Mouse (Mus musculus) ovary, postnatal 14 days (tissue): ENCODE measurements around the gene Ptpn14.

Source experiments
- DNase-seq: peaks from one replicate; pipeline ENCODE4 v3.0.0; 2022; ENCODE audit warnings: low spot score

The Ptpn14 gene

GRCm38 (mm10) chr1:189718600-189718999 is 9.5 kb upstream of the Ptpn14 start:
- DNase-seq: no peak

DNA sequence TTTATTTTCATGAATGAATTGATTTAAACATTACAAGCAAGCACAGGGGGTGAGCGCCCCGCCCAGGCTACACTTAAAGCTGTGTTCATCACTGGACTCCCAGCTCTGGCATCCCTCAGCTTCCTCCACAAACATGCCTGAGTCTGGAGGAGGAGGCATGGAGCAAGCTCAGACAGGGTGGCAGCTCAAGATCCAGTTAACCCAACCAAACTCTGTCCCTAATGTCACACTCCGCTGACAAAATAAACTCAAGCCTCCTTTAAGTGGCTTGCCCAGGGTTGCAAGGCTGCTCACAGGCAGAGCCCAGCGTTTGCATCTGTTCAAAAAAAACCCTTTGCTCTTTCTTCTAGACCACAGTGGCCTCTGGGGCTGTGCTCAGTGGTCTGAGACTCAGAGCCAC is 1.9 kb upstream of the Ptpn14 start:
- no peak for DNase-seq

- DNase-seq: peak; percentile 43
Observed at GRCm38 (mm10) chr1:189727346-189727883, 653 bp upstream of the Ptpn14 start.

DNA sequence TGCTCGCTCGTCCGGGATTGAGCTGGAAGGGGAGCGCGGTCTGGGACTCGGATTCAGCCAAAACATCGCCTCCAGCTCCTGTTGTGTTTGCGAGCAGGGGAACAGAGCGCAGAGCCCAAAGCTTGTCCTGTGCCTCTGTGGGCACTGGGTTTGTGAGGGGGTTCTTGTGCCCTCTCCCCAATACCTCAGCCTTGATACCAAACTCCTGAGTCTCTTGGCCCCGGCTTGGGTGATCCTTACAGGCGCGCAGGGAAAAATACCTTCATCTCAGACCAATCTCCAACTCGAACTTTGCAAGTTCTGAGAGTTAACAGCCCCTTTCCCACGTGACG is 682 bp downstream of the Ptpn14 start:
- no peak for DNase-seq

DNA sequence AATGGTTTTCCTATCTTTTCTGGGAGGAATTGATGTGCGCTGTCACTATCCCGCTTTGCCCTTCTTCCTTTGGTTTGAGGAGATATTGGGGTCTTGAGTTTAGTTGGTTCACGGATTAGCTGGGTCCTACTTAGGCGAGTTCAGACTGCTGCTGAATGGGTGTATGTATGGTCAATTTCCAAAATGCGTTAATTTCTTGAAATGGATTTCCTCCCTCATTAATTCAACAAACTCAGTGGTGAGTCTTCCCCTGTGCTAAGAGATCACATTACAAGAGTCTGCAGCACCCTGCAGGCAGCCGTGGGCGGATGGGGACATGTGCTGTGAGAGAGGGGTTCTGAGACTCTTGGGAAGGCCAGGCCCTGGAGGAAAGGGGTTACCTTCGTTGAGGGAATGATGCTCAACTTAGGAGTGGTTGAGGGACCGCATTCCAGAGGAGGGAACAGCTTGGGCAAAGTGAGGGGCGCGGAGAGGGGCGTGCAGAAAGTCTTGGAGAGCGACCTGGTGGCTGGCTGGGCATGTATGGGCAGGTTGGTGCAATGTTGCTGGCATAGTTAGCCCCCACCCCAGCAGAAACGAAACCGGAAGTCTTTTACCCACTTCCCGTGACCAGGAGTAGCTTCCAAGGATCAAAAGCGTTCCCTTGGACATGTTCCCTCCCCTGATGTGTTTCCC is 1.2 kb downstream of the Ptpn14 start:
- no peak for DNase-seq

DNA sequence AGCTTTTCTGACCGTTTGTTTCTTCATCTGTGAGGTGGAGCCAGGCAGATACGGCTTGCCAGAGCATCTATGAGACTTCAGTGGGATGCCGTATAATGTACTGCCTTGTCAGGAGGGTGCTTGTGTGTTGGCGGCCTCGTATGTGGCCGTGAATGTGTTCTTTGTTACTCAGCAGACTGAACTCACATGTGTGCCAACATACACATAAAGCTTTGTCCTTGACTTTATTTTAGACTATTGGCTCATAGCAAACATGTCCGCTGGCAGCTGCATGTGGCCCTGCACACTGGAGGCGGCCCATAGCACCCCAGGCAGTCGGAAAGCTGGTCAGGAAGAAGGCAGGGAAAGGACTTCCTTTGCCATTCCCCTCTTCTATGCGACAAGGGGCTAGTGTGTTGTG is 3.6 kb downstream of the Ptpn14 start:
- no peak for DNase-seq

GRCm38 (mm10) chr1:189732156-189732555 is 4.1 kb downstream of the Ptpn14 start:
- DNase-seq: no peak

DNA sequence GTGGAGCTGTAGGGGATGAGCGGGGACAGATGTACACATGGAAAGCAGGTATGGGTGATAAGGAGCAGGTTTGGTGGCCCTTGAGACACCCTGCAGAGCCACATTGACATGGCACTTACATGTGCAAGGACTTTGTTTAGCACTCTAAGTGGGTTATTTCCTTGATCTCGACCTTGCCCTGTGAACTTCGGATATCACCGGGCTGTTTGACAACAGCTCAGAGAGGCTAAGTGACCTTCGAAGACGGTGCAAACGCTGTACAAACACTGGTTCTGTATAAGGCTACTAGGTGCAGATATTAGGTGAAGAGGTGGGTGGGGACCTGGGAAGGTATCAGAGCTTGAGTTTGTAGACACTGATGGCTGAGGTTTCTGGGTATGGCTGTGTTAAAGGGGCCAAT is 12.0 kb downstream of the Ptpn14 start:
- no peak for DNase-seq

DNA sequence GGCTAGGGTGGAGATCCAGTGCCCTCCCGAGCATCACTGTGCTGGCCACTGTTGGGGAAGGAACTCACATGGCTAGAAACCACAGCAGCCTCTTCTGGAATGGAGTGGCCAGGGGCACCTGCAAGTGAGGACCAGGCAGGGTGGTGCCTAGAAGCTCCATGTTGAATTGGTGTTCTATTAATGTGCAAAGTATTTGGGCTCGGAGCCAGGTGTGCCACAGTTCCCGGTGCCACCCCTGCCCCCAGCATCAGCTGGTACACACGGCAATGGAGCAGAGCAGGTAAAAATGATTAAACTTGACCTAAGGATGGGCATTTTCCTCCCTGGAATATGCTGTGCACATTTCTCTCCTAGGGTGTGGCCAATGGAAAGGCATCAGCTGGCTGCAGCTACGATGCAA is 14.0 kb downstream of the Ptpn14 start:
- no peak for DNase-seq

DNA sequence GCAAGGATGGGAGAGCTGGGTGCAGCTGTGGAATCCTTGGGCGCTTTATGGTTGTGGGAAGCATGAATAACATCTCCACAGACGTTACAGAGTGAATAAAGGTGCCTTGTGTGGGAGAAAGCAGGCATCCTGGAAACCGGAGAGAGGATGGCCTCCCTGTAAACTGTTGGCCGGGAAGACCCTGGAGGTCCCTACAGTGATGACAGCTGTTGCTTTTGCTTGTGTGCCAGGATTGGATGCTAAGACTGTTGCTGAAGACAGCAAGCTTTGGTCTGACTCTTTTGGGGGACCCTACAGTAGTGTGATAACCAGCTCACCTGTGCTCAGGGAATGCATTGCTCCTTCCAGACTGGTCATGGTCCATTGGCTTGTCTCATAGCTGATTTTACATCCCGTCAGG is 15.1 kb downstream of the Ptpn14 start:
- DNase-seq: no peak

- no peak for DNase-seq
Observed at GRCm38 (mm10) chr1:189744914-189745710, 17.0 kb downstream of the Ptpn14 start.

DNA sequence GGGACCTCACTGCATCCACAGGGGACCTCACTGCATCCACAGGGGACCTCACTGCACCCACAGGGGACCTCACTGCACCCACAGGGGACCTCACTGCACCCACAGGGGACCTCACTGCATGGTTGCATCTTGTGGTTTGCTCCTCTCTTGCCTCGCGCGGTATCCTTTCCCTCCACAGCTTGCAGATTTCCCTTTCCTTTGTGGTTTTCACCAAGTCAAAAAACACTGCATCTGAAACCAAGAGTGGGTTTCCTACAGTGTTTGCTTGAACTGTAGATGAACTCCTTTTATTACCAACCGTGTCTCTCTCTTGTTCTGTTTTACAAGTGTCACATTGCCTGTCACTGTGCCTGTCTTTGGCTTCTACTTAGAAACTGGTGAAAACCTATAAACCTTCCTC is 18.5 kb downstream of the Ptpn14 start:
- no peak for DNase-seq

DNA sequence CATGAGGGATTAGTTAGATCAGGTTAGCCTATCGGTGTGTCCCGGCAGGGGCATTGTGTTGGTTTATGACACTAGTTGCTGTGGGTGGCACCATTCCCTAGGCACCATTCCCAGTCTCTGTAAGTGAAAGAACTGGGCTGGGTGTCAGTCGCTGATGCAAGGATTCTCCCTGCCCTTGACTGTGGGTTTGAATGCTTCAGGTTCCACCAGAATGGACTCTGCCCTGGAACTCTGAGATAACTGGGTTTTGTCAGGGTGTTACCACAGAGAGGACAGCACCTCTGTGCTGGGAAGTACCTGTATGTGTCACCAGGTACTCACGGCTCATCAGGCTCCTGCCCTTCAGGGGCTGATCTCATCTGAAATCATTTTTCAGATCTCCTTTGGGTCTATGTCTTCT is 21.7 kb downstream of the Ptpn14 start:
- DNase-seq: no peak

DNA sequence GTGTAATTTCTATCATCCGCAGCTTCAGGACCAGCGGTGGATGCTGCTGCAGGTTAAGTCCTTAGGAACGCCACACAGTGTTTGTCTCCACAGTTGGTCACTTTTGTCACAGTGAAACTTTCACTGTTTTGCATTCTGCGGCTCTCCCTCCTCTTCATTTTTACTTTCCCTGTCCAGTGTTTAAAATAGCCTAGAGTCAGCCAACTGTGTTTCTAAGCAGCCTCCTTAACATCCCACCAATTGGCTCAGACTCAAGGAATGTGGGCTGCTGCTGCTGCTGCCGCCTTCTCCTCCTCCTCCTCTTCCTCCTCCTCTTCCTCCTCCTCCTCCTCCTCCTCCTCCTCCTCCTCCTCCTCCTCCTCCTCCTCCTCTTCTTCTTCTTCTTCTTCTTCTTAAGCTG is 22.2 kb downstream of the Ptpn14 start:
- no peak for DNase-seq

DNA sequence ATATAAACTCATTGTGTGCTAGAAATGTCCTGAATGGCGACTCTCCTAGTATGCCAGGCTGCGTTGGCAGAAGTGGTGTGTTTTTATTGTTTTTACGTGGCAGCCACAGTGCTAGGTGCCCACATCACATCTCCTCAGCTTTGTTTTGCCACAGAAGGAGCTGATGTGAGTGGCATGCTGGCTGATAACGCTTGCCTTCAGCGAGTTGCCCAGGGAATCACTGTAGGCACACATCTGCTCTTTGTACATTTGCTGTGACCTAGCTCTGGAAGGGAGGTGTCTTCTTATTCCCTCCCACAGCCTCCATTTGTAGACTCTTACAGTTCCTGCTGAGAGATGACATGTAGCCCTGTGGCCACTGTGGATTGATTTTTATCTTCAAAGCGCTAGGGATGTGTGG is 24.2 kb downstream of the Ptpn14 start:
- no peak for DNase-seq

DNA sequence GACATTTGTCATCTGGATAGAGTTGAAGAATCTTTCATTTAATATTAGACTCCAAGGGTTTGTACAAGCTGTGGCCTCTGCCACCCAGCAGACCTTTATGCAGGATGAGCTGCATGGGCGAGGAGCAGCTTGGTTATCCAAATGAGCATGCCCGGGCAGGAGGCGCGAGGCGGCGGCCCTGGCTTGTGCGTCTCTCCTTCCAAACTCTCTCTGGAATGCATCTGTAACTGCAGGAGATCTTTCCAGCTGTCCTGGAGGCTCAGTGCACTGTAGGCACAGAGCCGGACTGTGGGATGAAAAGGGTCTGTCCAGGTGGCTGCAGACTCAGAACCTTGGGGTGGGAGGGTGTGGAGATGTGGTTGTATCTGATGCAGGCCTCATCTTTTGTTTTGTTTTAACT is 27.0 kb downstream of the Ptpn14 start:
- DNase-seq: no peak

- DNase-seq: no peak
Observed at GRCm38 (mm10) chr1:189756306-189757053, 28.4 kb downstream of the Ptpn14 start.

DNA sequence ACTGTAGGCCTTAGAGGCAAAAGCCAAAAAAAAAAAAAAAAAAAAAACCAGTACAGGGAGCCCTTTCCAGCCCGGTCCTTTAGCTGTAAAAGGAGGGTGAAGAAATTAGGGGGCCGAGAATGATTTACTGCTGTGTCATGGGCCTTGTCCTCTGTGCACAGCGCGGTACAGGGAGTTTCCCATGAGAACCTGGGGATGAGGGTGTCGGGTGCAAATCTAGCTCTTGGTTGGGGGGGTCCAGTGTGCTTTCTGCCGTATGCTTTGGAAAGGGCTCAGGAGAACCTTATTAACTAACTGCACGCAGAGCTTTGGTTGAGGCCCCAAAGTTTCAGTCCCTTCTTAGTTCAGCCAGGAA is 29.0 kb downstream of the Ptpn14 start:
- DNase-seq: no peak

GRCm38 (mm10) chr1:189761581-189762021 is 33.5 kb downstream of the Ptpn14 start:
- no peak for DNase-seq

GRCm38 (mm10) chr1:189764258-189764657 is 36.2 kb downstream of the Ptpn14 start:
- DNase-seq: no peak

DNA sequence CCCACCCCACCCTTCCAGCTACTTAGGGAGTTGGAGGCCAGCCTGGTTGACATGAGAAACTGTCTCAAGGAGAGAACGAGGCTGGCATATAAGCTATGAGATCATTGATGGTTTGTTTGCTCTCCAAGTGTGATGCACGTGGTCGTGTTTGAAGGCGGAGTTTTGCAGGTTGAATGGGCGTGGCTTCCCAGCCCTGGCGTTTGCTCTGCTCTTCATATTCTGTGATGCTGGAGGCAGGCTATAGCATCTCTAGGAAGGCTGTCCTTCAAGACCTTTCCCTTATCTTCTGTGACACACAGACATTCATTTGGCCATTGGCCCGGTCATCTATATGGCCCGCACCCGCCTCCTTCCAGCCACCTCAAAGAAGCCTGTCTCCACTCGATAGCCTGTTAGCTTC is 39.1 kb downstream of the Ptpn14 start:
- no peak for DNase-seq

DNA sequence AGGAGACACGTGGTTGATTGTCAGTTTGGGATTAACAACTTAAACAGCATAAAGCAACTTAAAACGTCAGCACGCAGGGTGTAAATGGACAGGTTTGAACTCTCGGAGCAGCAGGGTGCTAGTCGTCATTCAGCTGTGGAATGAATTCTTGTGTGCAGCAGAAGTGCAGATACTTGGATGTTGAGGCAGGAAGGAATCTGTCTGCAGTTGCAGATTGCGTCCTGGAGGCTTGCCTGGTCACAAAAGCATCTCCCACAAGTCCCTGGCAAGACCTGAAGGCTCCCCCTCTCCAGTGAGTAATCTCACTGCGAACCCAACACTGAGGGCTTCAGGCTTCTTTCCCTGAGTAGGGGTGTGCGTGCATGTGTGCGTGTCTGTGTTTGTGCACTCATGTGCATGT is 39.8 kb downstream of the Ptpn14 start:
- DNase-seq: no peak

- DNase-seq: no peak
Observed at GRCm38 (mm10) chr1:189770516-189770915, 42.4 kb downstream of the Ptpn14 start.
